Mouse (Mus musculus): Measurements from ENCODE around the gene Dydc2.

DNA sequence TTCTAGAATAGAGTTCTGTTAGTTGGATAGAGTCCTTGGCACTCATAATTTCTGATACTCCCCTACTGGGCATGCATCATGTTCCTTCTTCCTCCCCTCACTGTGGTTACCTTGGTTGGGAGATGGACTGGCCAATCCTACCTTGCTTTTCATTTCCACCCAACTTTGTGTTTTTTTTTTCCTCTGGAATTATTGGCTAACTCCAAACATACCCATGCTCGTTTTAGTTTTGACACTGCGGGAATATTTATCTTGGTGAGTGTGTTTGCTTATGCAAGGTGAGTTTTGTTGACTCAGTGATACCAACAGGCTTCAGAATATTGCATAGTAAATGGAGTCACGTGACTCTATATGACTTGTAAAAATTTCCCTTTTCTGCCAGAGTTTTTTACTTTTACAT is 31.7 kb upstream of the Dydc2 start:
- no peak for TF ChIP-seq CTCF (conservative IDR thresholded peaks at IDR 0.05; ENCODE audit: low read length)
- no peak for TF ChIP-seq NANOG (IDR thresholded peaks at IDR 0.05; ENCODE audit: borderline replicate concordance, low read length)
- no peak for TF ChIP-seq POU5F1 (IDR thresholded peaks at IDR 0.05; ENCODE audit: borderline replicate concordance, low read length)
